Mouse (Mus musculus) midbrain, embryonic 14.5 days (tissue): ENCODE measurements around the gene Mettl21e. TPM values are rescaled to one million over a fixed set of nuclear protein-coding genes. Genes with fewer than 3 reads are reported as not detected.

Experiments used
- ATAC-seq: fragments of 200-750 bp; cut with Nextera tagmentation; 2 replicates; pipeline ENCODE4 v1.8.0; 2017; ENCODE audit warnings: moderate number of reproducible peaks, moderate library complexity; ENCODE audit not compliant: low FRiP score, low TSS enrichment
- DNase-seq: peaks from one replicate; pipeline ENCODE4 v3.0.0-alpha.2; 2015
- H3K27ac ChIP-seq: fragments of 300-500 bp; sonication (generic); replicated peaks from 2 replicates; pipeline ENCODE4 v1.5.1; 2014; ENCODE audit warnings: mild to moderate bottlenecking, low read depth, low read length, moderate library complexity
- H3K27me3 ChIP-seq: fragments of 300-500 bp; sonication (generic); 2 replicates; pipeline ENCODE4 v1.6.1; 2014; ENCODE audit warnings: low read length, control low read depth, mixed read lengths; ENCODE audit not compliant: control insufficient read depth, insufficient read depth
- H3K36me3 ChIP-seq: fragments of 300-500 bp; sonication (generic); 2 replicates; pipeline ENCODE4 v1.6.1; 2014; ENCODE audit warnings: low read length, control low read depth; ENCODE audit not compliant: control insufficient read depth, insufficient read depth
- H3K4me1 ChIP-seq: fragments of 300-500 bp; sonication (generic); 2 replicates; pipeline ENCODE4 v1.6.1; 2014; ENCODE audit warnings: mild to moderate bottlenecking, antibody characterized with exemption, low read length, control low read depth; ENCODE audit not compliant: control insufficient read depth, insufficient read depth
- H3K4me2 ChIP-seq: fragments of 300-500 bp; sonication (generic); 2 replicates; pipeline ENCODE4 v1.6.1; 2014; ENCODE audit warnings: mild to moderate bottlenecking, low read length, moderate library complexity
- H3K4me3 ChIP-seq: fragments of 300-500 bp; sonication (generic); replicated peaks from 2 replicates; pipeline ENCODE4 v1.5.1; 2014; ENCODE audit warnings: low read depth, low read length
- H3K9ac ChIP-seq: fragments of 300-500 bp; sonication (generic); replicated peaks from 2 replicates; pipeline ENCODE4 v1.6.1; 2014; ENCODE audit warnings: mild to moderate bottlenecking, low read length, moderate library complexity
- H3K9me3 ChIP-seq: fragments of 300-500 bp; sonication (generic); 2 replicates; pipeline ENCODE4 v1.6.1; 2016; ENCODE audit warnings: low read length, control low read depth, mixed read lengths; ENCODE audit not compliant: control insufficient read depth
- WGBS: fragments of 180-500 bp; shearing (Covaris S2); extraction: QIAGEN DNeasy Blood & Tissue Kit; methylation state at CpG from one replicate; pipeline ENCODE4 v1.1.7; 2014; 5-methylcytosine and 5-hydroxymethylcytosine counted together
- polyA plus RNA-seq: library from polyadenylated mRNA; unstranded; fragments of >200 nt; fragmentation: Nextera tagmentation; extraction: Ambion mirVana; gene quantifications from 2 replicates; pipeline ENCODE4 v1.2.1, GENCODE M21; 2014

The Mettl21e gene
- polyA plus RNA-seq, 1 experiment from 2014 or later: not detected

GRCm38 (mm10) chr1:44214443-44214842, 4.3 kb downstream of the Mettl21e start:
- Histone ChIP-seq H3K36me3 (no peaks in the 10 kb centered on the region), H3K4me3 (no peak overlapping the region), H3K9me3 (no peaks in the 10 kb centered on the region), H3K4me1 (no peaks in the 10 kb centered on the region), H3K9ac (no peak overlapping the region), H3K4me2 (no peak overlapping the region), H3K27me3 (no peaks in the 10 kb centered on the region), H3K27ac (no peak overlapping the region)
- DNase-seq (no peak), ATAC-seq (no peak)
- WGBS: 46% methylated on average over 2 of the region's 2 CpGs

- Histone ChIP-seq H3K9me3 (no peaks in the 10 kb centered on the region), H3K36me3 (no peaks in the 10 kb centered on the region), H3K4me3 (no peak overlapping the region), H3K27ac (no peak overlapping the region), H3K4me2 (no peak overlapping the region), H3K9ac (no peak overlapping the region), H3K27me3 (no peaks in the 10 kb centered on the region), H3K4me1 (no peaks in the 10 kb centered on the region; the same call in 1 of the 2 replicates)
- DNase-seq (no peak), ATAC-seq (no peak)
- 88% methylated on average over 15 of the region's 15 CpGs for WGBS
Observed at GRCm38 (mm10) chr1:44202876-44203275, 15.9 kb downstream of the Mettl21e start.

GRCm38 (mm10) chr1:44198273-44199171, 20.2 kb downstream of the Mettl21e start:
- no peaks in the 10 kb centered on the region for H3K36me3 ChIP-seq
- peak overlapping the region; percentile 46 for H3K4me3 ChIP-seq
- H3K27me3 ChIP-seq: no peaks in the 10 kb centered on the region
- DNase-seq (peak; percentile 47), ATAC-seq (peak; percentile 58; the same call in 1 of the 2 replicates)
- no peaks in the 10 kb centered on the region; the same call in 1 of the 2 replicates for H3K4me1 ChIP-seq
- no peaks in the 10 kb centered on the region for H3K9me3 ChIP-seq
- H3K27ac ChIP-seq: no peak overlapping the region
- peak overlapping the region; percentile 59 for H3K9ac ChIP-seq
- H3K4me2 ChIP-seq: peak overlapping the region; percentile 92
- WGBS: 19% methylated on average over 47 of the region's 47 CpGs

GRCm38 (mm10) chr1:44186396-44186795, 32.4 kb downstream of the Mettl21e start:
- Histone ChIP-seq H3K27me3 (no peaks in the 10 kb centered on the region), H3K4me2 (no peak overlapping the region), H3K36me3 (peaks cover 12% of the 10 kb centered on the region; the same call in 1 of the 2 replicates), H3K4me1 (no peaks in the 10 kb centered on the region), H3K9me3 (no peaks in the 10 kb centered on the region), H3K27ac (no peak overlapping the region), H3K9ac (no peak overlapping the region), H3K4me3 (no peak overlapping the region)
- no peak for DNase-seq
- ATAC-seq: no peak

GRCm38 (mm10) chr1:44178086-44178485, 40.7 kb downstream of the Mettl21e start:
- Histone ChIP-seq H3K27ac (no peak overlapping the region), H3K36me3 (peaks cover 84% of the 10 kb centered on the region)
- 97% methylated on average over 5 of the region's 5 CpGs for WGBS

GRCm38 (mm10) chr1:44173903-44174302, 44.9 kb downstream of the Mettl21e start:
- Histone ChIP-seq H3K4me1 (no peaks in the 10 kb centered on the region), H3K27me3 (no peaks in the 10 kb centered on the region), H3K27ac (no peak overlapping the region), H3K4me3 (no peak overlapping the region), H3K36me3 (peaks cover 83% of the 10 kb centered on the region), H3K9me3 (no peaks in the 10 kb centered on the region), H3K4me2 (no peak overlapping the region), H3K9ac (no peak overlapping the region)
- DNase-seq (no peak), ATAC-seq (no peak)
- 87% methylated on average over 8 of the region's 8 CpGs for WGBS

More at GRCm38 (mm10) chr1:44178086-44178485, 40.7 kb downstream of the Mettl21e start:
- H3K9me3 ChIP-seq: no peaks in the 10 kb centered on the region
- no peak for ATAC-seq
- H3K27me3 ChIP-seq: no peaks in the 10 kb centered on the region
- no peak for DNase-seq
- H3K4me2 ChIP-seq: no peak overlapping the region
- no peak overlapping the region for H3K4me3 ChIP-seq
- H3K4me1 ChIP-seq: no peaks in the 10 kb centered on the region
- H3K9ac ChIP-seq: no peak overlapping the region

- WGBS: 95% methylated on average over 4 of the region's 4 CpGs
- no peak for ATAC-seq
- H3K27me3 ChIP-seq: no peaks in the 10 kb centered on the region
- H3K4me2 ChIP-seq: no peak overlapping the region
- peaks cover 81% of the 10 kb centered on the region for H3K36me3 ChIP-seq
- no peak overlapping the region for H3K27ac ChIP-seq
- no peak overlapping the region for H3K4me3 ChIP-seq
- H3K4me1 ChIP-seq: no peaks in the 10 kb centered on the region
- H3K9ac ChIP-seq: no peak overlapping the region
- 0 out of 2 replicates have a peak, but pooled peaks cover 5% of the 10 kb centered on the region for H3K9me3 ChIP-seq
- DNase-seq: no peak
Observed at GRCm38 (mm10) chr1:44172656-44173055, 46.1 kb downstream of the Mettl21e start.

- WGBS: 99% methylated on average over 3 of the region's 3 CpGs
- ATAC-seq (no peak), DNase-seq (no peak)
- Histone ChIP-seq H3K4me1 (no peaks in the 10 kb centered on the region), H3K27ac (no peak overlapping the region), H3K4me2 (no peak overlapping the region), H3K27me3 (no peaks in the 10 kb centered on the region), H3K9ac (no peak overlapping the region), H3K4me3 (no peak overlapping the region), H3K9me3 (0 out of 2 replicates have a peak, but pooled peaks cover 5% of the 10 kb centered on the region), H3K36me3 (peaks cover 77% of the 10 kb centered on the region)
Observed at GRCm38 (mm10) chr1:44167859-44168383, 50.8 kb downstream of the Mettl21e start.
